Mouse (Mus musculus): Measurements from ENCODE around the gene Trp53bp2. TPM values are rescaled to one million over a fixed set of nuclear protein-coding genes. Genes with fewer than 3 reads are reported as not detected.

Gene Trp53bp2
- polyA plus RNA-seq, 1 experiment from 2014 or later, result 4.1 TPM

GRCm38 (mm10) chr1:182475005-182475796 is 66.2 kb downstream of the Trp53bp2 start:
- H3K9ac ChIP-seq (replicated peaks), result no peak overlapping the region
- DNase-seq (no peak), ATAC-seq (no peak)
- peaks cover 24% of the 10 kb centered on the region for H3K36me3 ChIP-seq (replicated peaks; ENCODE audit: insufficient read depth, low read length)
- no peak overlapping the region for H3K4me3 ChIP-seq (ENCODE audit: low read depth, low read length)
- H3K27me3 ChIP-seq (ENCODE audit: insufficient read depth, low read length), result no peaks in the 10 kb centered on the region
- H3K4me2 ChIP-seq (ENCODE audit: low read depth, low read length), result no peak overlapping the region
- H3K4me1 ChIP-seq (ENCODE audit: insufficient read depth), result peaks cover 7% of the 10 kb centered on the region; the same call in 1 of the 2 replicates
- H3K9me3 ChIP-seq (ENCODE audit: low read length), result no peaks in the 10 kb centered on the region
- 72% methylated on average over 5 of the region's 5 CpGs for WGBS (ENCODE audit: insufficient replicate concordance)
- H3K27ac ChIP-seq (ENCODE audit: low read depth), result no peak overlapping the region
- TF ChIP-seq CTCF (IDR thresholded peaks at IDR 0.05; ENCODE audit: low read depth) (peak; percentile 47), EP300 (IDR thresholded peaks at IDR 0.05; ENCODE audit: low read depth) (no peak)

GRCm38 (mm10) chr1:182478935-182479334 is 70.0 kb downstream of the Trp53bp2 start:
- no peak overlapping the region for H3K4me2 ChIP-seq (ENCODE audit: low read depth, low read length)
- no peak for DNase-seq
- H3K36me3 ChIP-seq (replicated peaks; ENCODE audit: insufficient read depth, low read length), result peaks cover 12% of the 10 kb centered on the region
- H3K9me3 ChIP-seq (ENCODE audit: low read length), result no peaks in the 10 kb centered on the region
- no peaks in the 10 kb centered on the region for H3K27me3 ChIP-seq (ENCODE audit: insufficient read depth, low read length)
- TF ChIP-seq EP300 (IDR thresholded peaks at IDR 0.05; ENCODE audit: low read depth), result no peak
- no peak for TF ChIP-seq CTCF (IDR thresholded peaks at IDR 0.05; ENCODE audit: low read depth)
- WGBS (ENCODE audit: insufficient replicate concordance), result 47% methylated on average over 4 of the region's 4 CpGs
- H3K4me1 ChIP-seq (ENCODE audit: insufficient read depth), result peaks cover 10% of the 10 kb centered on the region; the same call in 1 of the 2 replicates
- ATAC-seq, result peak; percentile 89
- peak overlapping the region; percentile 80 for H3K27ac ChIP-seq (ENCODE audit: low read depth)
- no peak overlapping the region for H3K4me3 ChIP-seq (ENCODE audit: low read depth, low read length)
- H3K9ac ChIP-seq (replicated peaks), result no peak overlapping the region

- Histone ChIP-seq H3K4me1 (ENCODE audit: insufficient read depth) (peaks cover 10% of the 10 kb centered on the region; the same call in 1 of the 2 replicates), H3K9me3 (ENCODE audit: low read length) (no peaks in the 10 kb centered on the region), H3K4me3 (ENCODE audit: low read depth, low read length) (no peak overlapping the region), H3K4me2 (ENCODE audit: low read depth, low read length) (no peak overlapping the region), H3K27ac (ENCODE audit: low read depth) (no peak overlapping the region), H3K27me3 (ENCODE audit: insufficient read depth, low read length) (no peaks in the 10 kb centered on the region), H3K36me3 (replicated peaks; ENCODE audit: insufficient read depth, low read length) (peaks cover 16% of the 10 kb centered on the region), H3K9ac (replicated peaks) (no peak overlapping the region)
- DNase-seq, result no peak
- TF ChIP-seq EP300 (IDR thresholded peaks at IDR 0.05; ENCODE audit: low read depth) (no peak), CTCF (IDR thresholded peaks at IDR 0.05; ENCODE audit: low read depth) (no peak)
- 82% methylated on average over 7 of the region's 7 CpGs for WGBS (ENCODE audit: insufficient replicate concordance)
- no peak for ATAC-seq
Observed at GRCm38 (mm10) chr1:182481138-182481537, 72.2 kb downstream of the Trp53bp2 start.

- peaks cover 21% of the 10 kb centered on the region for H3K36me3 ChIP-seq (replicated peaks; ENCODE audit: insufficient read depth, low read length)
Observed at GRCm38 (mm10) chr1:182481646-182482295, 72.8 kb downstream of the Trp53bp2 start.

GRCm38 (mm10) chr1:182482991-182483909 is 74.3 kb downstream of the Trp53bp2 start:
- 78% methylated on average over 14 of the region's 14 CpGs for WGBS (ENCODE audit: insufficient replicate concordance)
- H3K4me1 ChIP-seq (ENCODE audit: insufficient read depth), result peaks cover 9% of the 10 kb centered on the region; the same call in 1 of the 2 replicates
- no peak for DNase-seq
- no peak for ATAC-seq
- no peaks in the 10 kb centered on the region for H3K27me3 ChIP-seq (ENCODE audit: insufficient read depth, low read length)
- H3K36me3 ChIP-seq (replicated peaks; ENCODE audit: insufficient read depth, low read length), result peaks cover 20% of the 10 kb centered on the region
- no peak overlapping the region for H3K4me3 ChIP-seq (ENCODE audit: low read depth, low read length)
- no peak overlapping the region for H3K9ac ChIP-seq (replicated peaks)
- H3K4me2 ChIP-seq (ENCODE audit: low read depth, low read length), result no peak overlapping the region
- H3K9me3 ChIP-seq (ENCODE audit: low read length), result no peaks in the 10 kb centered on the region
- H3K27ac ChIP-seq (ENCODE audit: low read depth), result no peak overlapping the region
- no peak for TF ChIP-seq CTCF (IDR thresholded peaks at IDR 0.05; ENCODE audit: low read depth)
- TF ChIP-seq EP300 (IDR thresholded peaks at IDR 0.05; ENCODE audit: low read depth), result no peak

More at GRCm38 (mm10) chr1:182481646-182482295, 72.8 kb downstream of the Trp53bp2 start:
- H3K4me2 ChIP-seq (ENCODE audit: low read depth, low read length), result no peak overlapping the region
- DNase-seq (no peak), ATAC-seq (no peak)
- peaks cover 10% of the 10 kb centered on the region; the same call in 1 of the 2 replicates for H3K4me1 ChIP-seq (ENCODE audit: insufficient read depth)
- no peak overlapping the region for H3K9ac ChIP-seq (replicated peaks)
- no peak overlapping the region for H3K4me3 ChIP-seq (ENCODE audit: low read depth, low read length)
- TF ChIP-seq EP300 (IDR thresholded peaks at IDR 0.05; ENCODE audit: low read depth), result no peak
- no peak for TF ChIP-seq CTCF (IDR thresholded peaks at IDR 0.05; ENCODE audit: low read depth)
- H3K27ac ChIP-seq (ENCODE audit: low read depth), result no peak overlapping the region
- 85% methylated on average over 10 of the region's 10 CpGs for WGBS (ENCODE audit: insufficient replicate concordance)
- H3K27me3 ChIP-seq (ENCODE audit: insufficient read depth, low read length), result no peaks in the 10 kb centered on the region
- H3K9me3 ChIP-seq (ENCODE audit: low read length), result no peaks in the 10 kb centered on the region

All from liver, postnatal 0 days (tissue).